Comparison of ENCODE assay signal across 27 mouse cellular contexts in genomic region chr2:28759441-28759840, GRCm38 (mm10). TPM values are rescaled to one million over a fixed set of nuclear protein-coding genes. Genes with fewer than 3 reads are reported as not detected.
"Had no signal": no experiment of that assay in that cellular context is flagged by ENCODE, and none has a peak within 500 bp of the region (broad histone marks: within the 10 kb centered on the region; RNA-seq: fewer than 3 reads in every experiment).

No protein-coding gene starts in this region.

- ATAC-seq: hindbrain, embryonic 16.5 days; inflammation-experienced regulatory T-cells, adult 6 months; intestine, embryonic 15.5 days; intestine, postnatal 0 days had no signal

- H3K9ac ChIP-seq: heart, embryonic 12.5 days; hindbrain, embryonic 12.5 days; hindbrain, embryonic 14.5 days; intestine, embryonic 15.5 days; kidney, embryonic 15.5 days; limb, embryonic 13.5 days; limb, embryonic 15.5 days; liver, embryonic 13.5 days had no signal

- H3K4me1 ChIP-seq: hindbrain, embryonic 12.5 days; liver, embryonic 13.5 days had no signal

- H3K4me3 ChIP-seq: gastrocnemius, adult 2 months; heart, embryonic 10.5 days; heart, embryonic 12.5 days; hindbrain, embryonic 10.5 days; hindbrain, embryonic 12.5 days; intestine, embryonic 15.5 days; kidney, embryonic 15.5 days; limb, embryonic 13.5 days; limb, embryonic 15.5 days; liver, embryonic 13.5 days had no signal

- DNase-seq: gastrocnemius, adult 2 months; gastrocnemius, postnatal 10 days; gastrocnemius, postnatal 25 days; heart, adult 18-20 months; heart, postnatal 10 days; heart, postnatal 4 days; kidney, adult 18-20 months; kidney, adult 9 months; kidney, postnatal 14 days; kidney, postnatal 36 days; layer of hippocampus, adult 9-11 months; layer of hippocampus, postnatal 36 days; left cerebral cortex, postnatal 4 days; liver, embryonic 13.5 days had no signal

- H3K36me3 ChIP-seq: heart, embryonic 10.5 days; heart, embryonic 12.5 days; hindbrain, embryonic 10.5 days; hindbrain, embryonic 12.5 days; intestine, embryonic 15.5 days; kidney, embryonic 15.5 days; limb, embryonic 13.5 days; limb, embryonic 15.5 days; liver, embryonic 13.5 days had no signal

- H3K4me2 ChIP-seq: heart, embryonic 12.5 days; hindbrain, embryonic 12.5 days; hindbrain, embryonic 14.5 days; intestine, embryonic 15.5 days; kidney, embryonic 15.5 days; limb, embryonic 13.5 days; limb, embryonic 15.5 days; liver, embryonic 13.5 days had no signal

- H3K9me3 ChIP-seq: heart, embryonic 10.5 days; heart, embryonic 12.5 days; hindbrain, embryonic 10.5 days; hindbrain, embryonic 12.5 days; intestine, embryonic 15.5 days; kidney, embryonic 15.5 days; limb, embryonic 13.5 days; limb, embryonic 15.5 days; liver, embryonic 13.5 days had no signal

- H3K27ac ChIP-seq: gastrocnemius, adult 2 months; heart, embryonic 10.5 days; hindbrain, embryonic 10.5 days; hindbrain, embryonic 12.5 days; hindbrain, embryonic 14.5 days; intestine, embryonic 15.5 days; kidney, embryonic 15.5 days; kidney, postnatal 0 days; limb, embryonic 13.5 days; limb, embryonic 15.5 days; liver, embryonic 13.5 days had no signal

- H3K27me3 ChIP-seq: intestine, embryonic 15.5 days had no signal

RNA-seq across cellular contexts. Expression of gene Ak8, which starts 59.5 kb away (rescaled TPM):
- polyA plus RNA-seq: inflammation-experienced regulatory T-cells, adult 6 months; intestine, postnatal 0 days had no signal
